Mouse (Mus musculus) layer of hippocampus, adult 11-12 months (tissue): ENCODE measurements around the gene Gm20388.
A peak's percentile ranks its signal among the peaks of the same experiment; 100 is the strongest.
"Not testable (repeated sequence)": the region's sequence is repeated elsewhere in the genome, so short reads cannot be mapped to it uniquely, and the experiment has no call there.

Experiments used
- DNase-seq: peaks from one replicate; pipeline ENCODE4 v3.0.0; 2022; ENCODE audit warnings: low spot score

The Gm20388 gene

GRCm38 (mm10) chr8:123575386-123575785 is 3664.7 kb downstream of the Gm20388 start:
- DNase-seq, result not testable (repeated sequence)

- peak; percentile 34 for DNase-seq
Observed at GRCm38 (mm10) chr8:123600666-123601172, 3690.1 kb downstream of the Gm20388 start.

- not testable (repeated sequence) for DNase-seq
Observed at GRCm38 (mm10) chr8:123601457-123601856, 3690.8 kb downstream of the Gm20388 start.

GRCm38 (mm10) chr8:123612652-123613051 is 3702.0 kb downstream of the Gm20388 start:
- not testable (repeated sequence) for DNase-seq

GRCm38 (mm10) chr8:123623523-123623922 is 3712.9 kb downstream of the Gm20388 start:
- not testable (repeated sequence) for DNase-seq

- DNase-seq, result no peak
Observed at GRCm38 (mm10) chr8:123624274-123624673, 3713.6 kb downstream of the Gm20388 start.

- no peak for DNase-seq
Observed at GRCm38 (mm10) chr8:123624702-123625101, 3714.1 kb downstream of the Gm20388 start.

- DNase-seq, result no peak
Observed at GRCm38 (mm10) chr8:123625717-123626116, 3715.1 kb downstream of the Gm20388 start.

GRCm38 (mm10) chr8:123627410-123628147 is 3716.9 kb downstream of the Gm20388 start:
- DNase-seq, result no peak

GRCm38 (mm10) chr8:123628253-123628967 is 3717.8 kb downstream of the Gm20388 start:
- DNase-seq, result peak; percentile 47

GRCm38 (mm10) chr8:123628968-123629755 is 3718.5 kb downstream of the Gm20388 start:
- DNase-seq, result peak; percentile 79

GRCm38 (mm10) chr8:123630058-123630457 is 3719.4 kb downstream of the Gm20388 start:
- DNase-seq, result no peak

- DNase-seq, result no peak
Observed at GRCm38 (mm10) chr8:123630841-123631251, 3720.2 kb downstream of the Gm20388 start.

GRCm38 (mm10) chr8:123631746-123632145 is 3721.1 kb downstream of the Gm20388 start:
- not testable (repeated sequence) for DNase-seq

GRCm38 (mm10) chr8:123632257-123632656 is 3721.6 kb downstream of the Gm20388 start:
- no peak for DNase-seq

- no peak for DNase-seq
Observed at GRCm38 (mm10) chr8:123633801-123634200, 3723.2 kb downstream of the Gm20388 start.

- DNase-seq, result no peak
Observed at GRCm38 (mm10) chr8:123634395-123635131, 3723.9 kb downstream of the Gm20388 start.

- no peak for DNase-seq
Observed at GRCm38 (mm10) chr8:123635671-123636070, 3725.0 kb downstream of the Gm20388 start.

GRCm38 (mm10) chr8:123643330-123644051 is 3732.8 kb downstream of the Gm20388 start:
- DNase-seq, result peak; percentile 66

- DNase-seq, result no peak
Observed at GRCm38 (mm10) chr8:123645229-123645628, 3734.6 kb downstream of the Gm20388 start.
